Mouse (Mus musculus) lung, embryonic 15.5 days (tissue): ENCODE results near the gene Pdcd10. TPM values are rescaled to one million over a fixed set of nuclear protein-coding genes. Genes with fewer than 3 reads are reported as not detected.

Experiments
- polyA plus RNA-seq: library from polyadenylated mRNA; unstranded; fragments of >200 nt; fragmentation: Nextera tagmentation; extraction: Ambion mirVana; gene quantifications from 2 replicates; pipeline ENCODE4 v1.2.1, GENCODE M21; 2015

Pdcd10 gene
- polyA plus RNA-seq, 1 experiment from 2014 or later = 92.1 TPM

Other genes starting within 250 kb of the Pdcd10 start
- not detected in 2 replicates for gene Wdr49, start 74.7 kb downstream of the Pdcd10 start, polyA plus RNA-seq
- gene Serpini1, start 691 bp upstream of the Pdcd10 start, polyA plus RNA-seq = 1.3 and 2.2 TPM in 2 replicates
- not detected in 2 replicates for gene Gm29133, start 191.3 kb upstream of the Pdcd10 start, polyA plus RNA-seq